Mouse (Mus musculus): Measurements from ENCODE around the gene Fbxl5. TPM values are rescaled to one million over a fixed set of nuclear protein-coding genes. Genes with fewer than 3 reads are reported as not detected.

Fbxl5 gene
- polyA plus RNA-seq, 1 experiment = 31.4 TPM

DNA sequence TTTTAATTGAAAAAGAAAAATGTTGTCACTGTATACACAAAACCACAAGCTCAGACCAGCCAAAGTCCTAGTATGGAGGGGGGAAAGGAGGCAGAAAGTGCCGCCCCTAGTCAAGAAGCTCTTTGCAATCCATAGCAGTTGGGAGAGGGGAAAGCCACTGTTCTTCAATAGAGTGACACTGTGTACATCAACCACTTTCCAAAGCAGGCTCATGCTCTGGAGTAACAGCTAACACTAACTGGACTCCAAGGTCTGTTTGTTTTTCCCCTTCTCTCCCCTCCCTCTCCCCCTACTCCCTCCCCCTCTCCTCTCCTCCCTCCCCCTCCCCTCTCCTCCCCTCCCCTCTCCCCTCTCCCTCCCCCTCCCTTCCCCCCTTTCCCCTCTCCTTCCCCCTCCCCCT, 20.7 kb downstream of the Fbxl5 start:
- DNase-seq = no peak
- no peak overlapping the region for H3K4me3 ChIP-seq (replicated peaks; ENCODE audit: extremely low read depth, low read depth, low read length)
- TF ChIP-seq POLR2A (IDR thresholded peaks at IDR 0.05; ENCODE audit: borderline replicate concordance, extremely low read depth, low read depth, low read length) (no peak), CTCF (IDR thresholded peaks at IDR 0.05; ENCODE audit: insufficient read depth, low read length) (no peak)
- WGBS = 75% methylated on average over 1 of the region's 1 CpGs
- H3K4me1 ChIP-seq (ENCODE audit: control insufficient read depth, insufficient read depth, low read length) = no peaks in the 10 kb centered on the region; the same call in 1 of the 2 replicates

- 48% methylated on average over 5 of the region's 5 CpGs for WGBS
- Histone ChIP-seq H3K4me3 (replicated peaks; ENCODE audit: extremely low read depth, low read depth, low read length) (no peak overlapping the region), H3K4me1 (ENCODE audit: control insufficient read depth, insufficient read depth, low read length) (no peaks in the 10 kb centered on the region; the same call in 1 of the 2 replicates)
- DNase-seq = no peak
- TF ChIP-seq POLR2A (IDR thresholded peaks at IDR 0.05; ENCODE audit: borderline replicate concordance, extremely low read depth, low read depth, low read length) (no peak), CTCF (IDR thresholded peaks at IDR 0.05; ENCODE audit: insufficient read depth, low read length) (no peak)
Measured at GRCm38 (mm10) chr5:43799530-43799929, 21.9 kb downstream of the Fbxl5 start.

DNA sequence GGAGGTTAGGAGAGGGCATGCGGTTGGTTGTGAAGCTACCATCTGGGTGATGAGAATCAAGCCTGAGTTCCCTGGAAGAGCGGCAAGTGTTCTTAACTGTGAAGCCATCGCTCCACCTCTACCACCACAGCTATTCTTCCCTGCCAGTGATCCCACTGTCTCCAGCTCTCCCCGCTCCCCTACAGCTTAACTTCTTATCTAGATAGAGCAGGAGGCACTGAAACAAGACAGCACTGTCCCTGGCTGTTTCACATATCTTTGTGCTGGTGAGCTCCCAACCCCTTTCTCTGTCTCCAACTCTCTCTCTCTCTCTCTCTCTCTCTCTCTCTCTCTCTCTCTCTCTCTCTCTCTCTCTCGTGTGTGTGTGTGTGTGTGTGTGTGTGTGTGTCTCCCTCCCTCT, 29.1 kb downstream of the Fbxl5 start:
- H3K4me3 ChIP-seq (replicated peaks; ENCODE audit: extremely low read depth, low read depth, low read length) = no peak overlapping the region
- no peak for DNase-seq
- peaks cover 6% of the 10 kb centered on the region for H3K4me1 ChIP-seq (ENCODE audit: control insufficient read depth, insufficient read depth, low read length)
- WGBS = 84% methylated on average over 5 of the region's 5 CpGs
- TF ChIP-seq CTCF (IDR thresholded peaks at IDR 0.05; ENCODE audit: insufficient read depth, low read length) = no peak
- no peak for TF ChIP-seq POLR2A (IDR thresholded peaks at IDR 0.05; ENCODE audit: borderline replicate concordance, extremely low read depth, low read depth, low read length)

DNA sequence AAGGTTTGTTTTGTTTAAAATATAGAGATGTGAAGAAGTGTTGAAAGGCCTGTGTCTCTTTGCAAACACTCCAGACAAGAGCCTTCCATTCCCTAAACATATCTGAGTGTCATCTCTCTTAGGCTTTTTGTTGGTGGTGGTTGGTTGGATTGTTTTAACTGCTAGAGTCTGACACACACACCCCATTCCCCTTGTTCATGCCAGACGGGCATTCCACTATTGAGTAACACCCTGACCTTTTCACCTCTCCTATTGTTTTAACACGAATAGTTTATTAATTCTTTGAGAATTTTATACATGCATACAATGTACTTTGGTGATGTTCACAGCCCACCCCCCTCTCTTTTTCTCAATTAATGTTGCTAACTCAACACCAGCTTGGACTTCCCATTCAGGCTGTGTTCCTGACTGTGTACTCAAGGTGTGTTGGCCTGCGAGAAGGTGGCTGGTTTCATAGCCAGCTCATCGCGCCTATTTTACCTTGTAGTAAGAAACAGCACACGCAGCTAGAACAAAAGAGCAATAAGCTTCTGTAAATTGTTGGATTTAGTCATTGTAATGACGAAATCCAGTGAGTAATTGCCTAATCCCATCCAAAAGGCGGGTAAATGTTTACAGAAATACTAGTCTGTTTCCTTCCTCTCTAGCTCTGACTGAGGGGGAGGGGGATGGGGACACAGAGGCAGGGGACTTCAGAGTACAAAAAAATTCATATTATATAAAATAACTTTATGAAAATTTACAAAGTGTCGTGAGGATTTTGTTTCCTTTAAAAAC, 33.3 kb downstream of the Fbxl5 start:
- TF ChIP-seq CTCF (IDR thresholded peaks at IDR 0.05; ENCODE audit: insufficient read depth, low read length) (no peak), POLR2A (IDR thresholded peaks at IDR 0.05; ENCODE audit: borderline replicate concordance, extremely low read depth, low read depth, low read length) (no peak)
- no peak for DNase-seq
- Histone ChIP-seq H3K4me1 (ENCODE audit: control insufficient read depth, insufficient read depth, low read length) (peaks cover 6% of the 10 kb centered on the region), H3K4me3 (replicated peaks; ENCODE audit: extremely low read depth, low read depth, low read length) (no peak overlapping the region)
- 25% methylated on average over 9 of the region's 9 CpGs for WGBS

DNA sequence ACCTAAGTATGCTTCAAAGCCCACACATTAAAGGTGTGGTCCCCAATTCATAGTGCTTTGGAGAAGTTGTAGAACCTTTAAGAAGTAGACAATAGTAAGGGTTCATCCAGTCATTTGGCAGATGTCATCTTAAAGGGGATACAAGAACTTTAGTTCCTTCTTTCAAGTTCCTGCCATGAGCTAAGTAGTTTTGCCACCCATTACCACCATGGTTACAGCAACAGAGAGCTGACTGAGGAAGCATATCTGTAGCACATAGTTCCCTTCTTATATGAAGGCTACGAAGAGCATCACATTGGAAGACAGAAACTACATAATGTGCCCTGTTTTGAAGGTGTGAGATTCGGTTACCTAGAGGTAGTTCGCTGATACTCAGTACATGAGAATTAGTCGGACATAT, 34.8 kb downstream of the Fbxl5 start:
- Histone ChIP-seq H3K4me3 (replicated peaks; ENCODE audit: extremely low read depth, low read depth, low read length) (no peak overlapping the region), H3K4me1 (ENCODE audit: control insufficient read depth, insufficient read depth, low read length) (peaks cover 12% of the 10 kb centered on the region)
- DNase-seq = no peak
- 90% methylated on average over 4 of the region's 4 CpGs for WGBS
- TF ChIP-seq POLR2A (IDR thresholded peaks at IDR 0.05; ENCODE audit: borderline replicate concordance, extremely low read depth, low read depth, low read length) = no peak

DNA sequence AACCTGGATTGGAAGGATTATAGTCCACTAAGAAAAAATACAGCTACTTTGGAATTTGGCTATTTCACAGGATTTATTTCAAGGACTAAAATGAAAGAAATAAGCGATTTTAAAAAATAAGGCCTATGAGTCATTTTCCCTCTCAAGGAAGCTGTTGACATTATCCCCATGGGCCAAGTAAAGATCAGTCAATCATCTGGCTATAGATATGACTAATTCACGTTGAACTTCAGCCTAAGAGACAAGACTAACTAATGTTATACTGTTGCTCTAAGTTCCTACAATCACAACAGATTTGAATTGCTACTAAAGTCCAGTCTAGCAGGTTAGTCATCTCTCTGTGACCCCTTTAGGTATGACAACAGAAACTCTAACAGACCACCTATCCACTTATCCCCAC, 37.4 kb downstream of the Fbxl5 start:
- H3K4me3 ChIP-seq (replicated peaks; ENCODE audit: extremely low read depth, low read depth, low read length) = no peak overlapping the region
- DNase-seq = no peak
- peaks cover 16% of the 10 kb centered on the region for H3K4me1 ChIP-seq (ENCODE audit: control insufficient read depth, insufficient read depth, low read length)
- WGBS = 76% methylated on average over 2 of the region's 2 CpGs
- TF ChIP-seq CTCF (IDR thresholded peaks at IDR 0.05; ENCODE audit: insufficient read depth, low read length) (no peak), POLR2A (IDR thresholded peaks at IDR 0.05; ENCODE audit: borderline replicate concordance, extremely low read depth, low read depth, low read length) (no peak)

- Histone ChIP-seq H3K4me3 (replicated peaks; ENCODE audit: extremely low read depth, low read depth, low read length) (peak overlapping the region; percentile 100), H3K4me1 (ENCODE audit: control insufficient read depth, insufficient read depth, low read length) (peaks cover 10% of the 10 kb centered on the region)
- WGBS = 4% methylated on average over 82 of the region's 82 CpGs
- DNase-seq = peak; percentile 83
- no peak for TF ChIP-seq CTCF (IDR thresholded peaks at IDR 0.05; ENCODE audit: insufficient read depth, low read length)
- TF ChIP-seq POLR2A (IDR thresholded peaks at IDR 0.05; ENCODE audit: borderline replicate concordance, extremely low read depth, low read depth, low read length) = peak; percentile 91
Measured at GRCm38 (mm10) chr5:43781977-43782930, 39.2 kb downstream of the Fbxl5 start.

GRCm38 (mm10) chr5:43781423-43781976, 39.9 kb downstream of the Fbxl5 start:
- H3K4me3 ChIP-seq (replicated peaks; ENCODE audit: extremely low read depth, low read depth, low read length) = peak overlapping the region; percentile 86
- DNase-seq = peak; percentile 59
- TF ChIP-seq CTCF (IDR thresholded peaks at IDR 0.05; ENCODE audit: insufficient read depth, low read length) = no peak
- TF ChIP-seq POLR2A (IDR thresholded peaks at IDR 0.05; ENCODE audit: borderline replicate concordance, extremely low read depth, low read depth, low read length) = no peak

GRCm38 (mm10) chr5:43778583-43778982, 42.9 kb downstream of the Fbxl5 start:
- Histone ChIP-seq H3K4me3 (replicated peaks; ENCODE audit: extremely low read depth, low read depth, low read length) (no peak overlapping the region), H3K4me1 (ENCODE audit: control insufficient read depth, insufficient read depth, low read length) (peaks cover 18% of the 10 kb centered on the region)
- TF ChIP-seq POLR2A (IDR thresholded peaks at IDR 0.05; ENCODE audit: borderline replicate concordance, extremely low read depth, low read depth, low read length) = no peak
- TF ChIP-seq CTCF (IDR thresholded peaks at IDR 0.05; ENCODE audit: insufficient read depth, low read length) = no peak
- 92% methylated on average over 3 of the region's 3 CpGs for WGBS
- DNase-seq = no peak

More at GRCm38 (mm10) chr5:43781423-43781976, 39.9 kb downstream of the Fbxl5 start:
- WGBS = under 1% methylated on average over 59 of the region's 61 CpGs
- H3K4me1 ChIP-seq (ENCODE audit: control insufficient read depth, insufficient read depth, low read length) = peaks cover 15% of the 10 kb centered on the region

All from lung, adult 2 months (tissue).